Mouse (Mus musculus) CD8-positive naive resting alpha-beta T cell, adult 2 months (primary cell): ENCODE measurements around the gene Esyt1.
"Not testable (repeated sequence)": the region's sequence is repeated elsewhere in the genome, so short reads cannot be mapped to it uniquely, and the experiment has no call there.

Experiments used
- DNase-seq, 2 experiments: peaks; one replicate each; pipeline ENCODE4 v3.0.0; 2022; ENCODE audit warnings: low read depth in 2 of 2, low spot score in 2 of 2

The Esyt1 gene

GRCm38 (mm10) chr10:128505371-128505667, 20.4 kb downstream of the Esyt1 start:
- not testable (repeated sequence) for DNase-seq

DNA sequence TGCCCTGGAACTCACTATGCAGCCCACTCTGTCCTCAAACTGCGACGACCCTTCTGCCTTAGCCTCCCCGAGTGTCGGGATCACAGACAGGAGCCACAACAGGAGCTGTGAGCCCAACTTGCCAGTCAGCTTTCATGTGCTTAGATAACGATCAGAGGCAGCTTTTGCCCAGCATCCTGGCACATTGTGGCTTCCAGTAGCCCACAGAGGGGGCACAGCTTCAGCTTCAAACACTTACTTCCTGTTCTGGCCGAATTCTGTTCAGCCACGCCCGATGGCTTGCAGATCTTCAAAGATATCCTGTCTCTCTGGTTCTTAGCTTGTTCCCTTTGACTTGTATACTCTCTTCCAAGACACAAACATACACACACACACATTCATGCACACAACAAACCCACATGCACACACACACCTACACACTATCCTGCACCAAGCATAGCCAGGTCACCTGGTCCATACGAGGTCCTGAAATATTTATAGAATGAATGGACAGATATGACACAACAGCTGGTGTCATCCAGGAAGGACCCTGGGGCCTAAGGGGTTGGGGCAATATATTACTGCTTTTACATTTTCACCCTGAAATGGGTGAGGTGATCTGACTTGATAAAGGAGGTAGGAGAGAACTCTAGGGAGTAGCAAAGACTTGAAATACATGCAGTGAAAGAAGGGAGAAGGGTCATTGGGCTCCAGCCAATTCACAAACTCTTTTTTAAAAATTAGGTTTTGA, 20.9 kb downstream of the Esyt1 start:
- peak; percentile 31 to 59 for DNase-seq

DNA sequence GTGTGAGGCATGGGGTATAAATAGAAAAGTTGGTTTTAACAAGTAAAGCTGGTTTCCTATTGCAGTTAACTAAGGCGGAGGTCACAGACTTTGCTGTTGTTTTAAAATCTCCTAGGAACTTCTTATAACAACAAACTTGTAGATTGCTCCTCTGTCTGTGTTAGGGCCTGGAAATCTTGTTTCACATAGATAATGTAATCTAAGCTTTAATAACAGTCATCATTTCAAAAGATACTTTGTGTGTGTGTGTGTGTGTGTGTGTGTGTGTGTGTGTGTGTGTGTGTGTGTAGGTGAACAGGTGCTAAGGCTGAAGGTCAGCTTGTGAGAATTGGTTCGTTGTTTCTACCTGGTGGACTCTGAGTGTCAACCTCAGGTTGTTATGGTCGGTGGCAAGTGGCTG, 21.7 kb downstream of the Esyt1 start:
- DNase-seq: no peak

DNA sequence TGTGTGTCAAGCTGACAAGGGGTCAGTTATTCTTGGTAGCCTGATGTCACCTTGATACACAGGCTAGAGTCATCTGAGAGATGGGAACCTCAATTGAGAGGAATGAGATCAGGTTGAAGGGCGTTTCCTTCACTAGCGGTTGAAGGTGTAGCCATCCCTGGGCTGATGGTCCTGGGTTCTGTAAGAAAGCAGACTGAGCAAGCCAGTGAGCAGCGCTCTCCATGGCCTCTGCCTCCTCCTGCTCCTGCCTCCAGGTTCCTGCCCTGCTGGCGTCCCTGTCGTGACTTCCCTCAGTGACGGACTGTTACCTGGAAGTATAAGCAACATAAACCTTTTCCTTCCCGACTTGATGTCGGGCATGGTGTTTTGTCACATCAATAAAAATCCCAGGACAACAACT, 22.1 kb downstream of the Esyt1 start:
- DNase-seq: no peak

DNA sequence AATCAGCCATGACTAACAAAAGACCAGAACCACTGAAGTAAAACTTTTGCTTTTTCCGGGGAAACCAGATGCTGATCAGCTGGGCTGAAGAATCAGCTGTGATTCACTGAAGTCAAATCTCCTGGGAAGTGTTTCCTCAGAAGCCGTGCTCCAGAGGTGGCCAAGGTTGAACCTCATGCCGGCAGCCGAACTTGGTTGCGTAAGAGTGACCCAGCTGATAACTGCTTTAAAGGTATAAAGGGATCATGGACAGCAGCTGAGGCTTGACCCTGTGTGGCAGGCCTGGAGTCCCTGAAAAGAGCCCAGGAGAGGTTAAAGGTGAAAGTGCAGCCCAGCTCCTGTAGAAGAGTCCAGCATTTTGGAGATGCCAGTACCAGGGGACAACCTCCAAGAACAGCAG, 23.3 kb downstream of the Esyt1 start:
- no peak for DNase-seq

GRCm38 (mm10) chr10:128499116-128499671, 26.5 kb downstream of the Esyt1 start:
- peak; percentile 15 to 23 for DNase-seq

DNA sequence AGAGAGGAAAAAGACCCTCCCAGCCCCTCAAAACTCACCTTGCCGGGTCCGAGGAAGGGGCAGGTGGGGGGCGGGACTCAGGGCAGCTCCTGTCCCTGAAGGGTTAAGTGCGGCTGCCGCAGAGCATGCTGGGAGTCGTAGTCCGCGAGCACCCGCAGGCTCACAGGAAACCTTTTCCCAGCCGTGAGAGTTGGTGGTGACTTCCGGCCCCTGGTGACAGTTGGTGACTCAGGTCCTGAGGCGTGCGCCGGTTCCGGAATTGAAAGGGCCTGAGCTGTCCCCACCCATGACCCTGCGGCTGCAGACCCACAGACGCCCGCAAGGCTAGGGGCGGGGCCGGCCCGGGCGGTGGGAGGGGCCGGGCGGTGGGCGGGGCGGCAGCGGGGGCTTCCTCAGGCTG, 27.1 kb downstream of the Esyt1 start, which contains the start of gene Myl6b:
Myl6b (minus strand) TSS at position 96 of the 400 bp plus-strand sequence.
- peak; percentile 90 to 91 for DNase-seq

DNA sequence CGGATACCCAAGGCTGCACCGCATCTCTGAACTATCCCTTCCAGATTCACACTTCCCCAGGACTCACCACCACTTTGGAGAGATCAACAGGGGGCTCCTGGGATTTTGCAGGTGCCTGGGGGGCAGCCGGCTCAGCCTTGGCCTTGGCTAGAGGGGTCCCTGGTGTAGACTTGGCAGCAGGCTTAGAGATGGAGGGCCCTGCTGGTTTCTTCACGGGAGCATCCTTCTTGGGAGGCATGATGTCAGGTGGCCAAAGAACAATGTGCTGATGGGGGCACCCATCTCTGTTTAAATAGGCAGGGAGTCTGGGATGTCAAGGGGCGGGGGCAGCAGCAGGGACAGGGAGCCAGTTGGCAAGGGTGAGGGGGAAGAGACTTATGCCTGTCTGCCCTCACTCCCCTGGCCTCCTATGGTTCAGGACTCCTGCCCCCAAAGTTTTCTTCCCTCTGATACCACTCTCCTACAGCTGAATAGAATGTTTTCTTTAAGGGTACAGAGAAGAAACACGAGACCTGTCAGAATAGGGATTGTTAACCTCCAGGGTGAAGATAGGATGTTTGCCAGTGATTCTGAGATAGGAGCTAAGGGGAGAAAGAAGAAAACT, 28.4 kb downstream of the Esyt1 start:
- DNase-seq: no peak

GRCm38 (mm10) chr10:128496509-128497077, 29.1 kb downstream of the Esyt1 start:
- no peak for DNase-seq

DNA sequence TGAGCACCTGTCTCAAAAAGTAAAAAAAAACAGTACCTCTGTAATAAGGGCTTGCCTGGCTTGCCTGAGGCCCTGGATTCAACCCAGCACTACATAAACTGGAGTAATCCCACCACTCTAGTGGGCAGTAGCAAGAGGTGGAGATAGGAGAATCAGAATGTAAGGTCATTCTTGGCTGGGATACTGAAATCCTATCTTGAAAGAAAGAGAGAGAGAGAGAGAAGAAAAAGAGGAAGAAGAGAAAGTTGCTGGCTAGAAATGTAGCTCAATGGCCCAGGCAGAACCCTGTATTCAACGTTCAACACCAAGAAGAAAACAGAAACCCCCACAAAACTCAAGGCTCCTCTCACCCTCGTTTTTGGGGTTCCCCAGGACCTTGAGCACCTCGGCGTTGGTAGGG, 29.8 kb downstream of the Esyt1 start:
- DNase-seq: no peak

- DNase-seq: no peak
Observed at GRCm38 (mm10) chr10:128495270-128495669, 30.4 kb downstream of the Esyt1 start.

DNA sequence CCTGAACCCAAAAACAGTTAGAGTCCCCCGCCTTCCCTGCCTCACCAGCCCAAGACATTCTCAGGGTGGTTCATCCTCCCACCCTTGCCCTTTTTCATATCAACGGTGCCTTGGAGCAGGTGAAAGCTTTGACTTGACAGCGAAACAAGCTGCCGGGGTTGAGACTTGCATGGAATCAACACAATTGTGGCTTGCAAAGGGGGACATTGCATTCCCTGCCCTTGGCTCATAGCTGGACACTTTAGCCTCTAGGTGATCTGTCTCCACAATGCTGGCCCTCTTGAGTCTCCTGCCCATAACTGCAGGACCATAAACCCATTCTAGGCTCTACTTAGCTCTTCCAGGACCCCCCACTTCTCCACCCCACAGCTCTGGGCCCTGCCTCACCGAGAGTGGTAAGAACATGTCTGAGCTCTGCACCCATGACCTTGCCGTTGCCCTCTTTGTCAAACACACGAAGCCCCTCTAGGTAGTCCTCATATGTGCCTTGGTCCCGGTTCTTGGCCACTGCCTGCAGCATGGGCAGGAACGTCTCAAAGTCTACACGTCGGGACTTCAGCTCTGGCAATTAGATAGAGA, 30.9 kb downstream of the Esyt1 start:
- DNase-seq: no peak

DNA sequence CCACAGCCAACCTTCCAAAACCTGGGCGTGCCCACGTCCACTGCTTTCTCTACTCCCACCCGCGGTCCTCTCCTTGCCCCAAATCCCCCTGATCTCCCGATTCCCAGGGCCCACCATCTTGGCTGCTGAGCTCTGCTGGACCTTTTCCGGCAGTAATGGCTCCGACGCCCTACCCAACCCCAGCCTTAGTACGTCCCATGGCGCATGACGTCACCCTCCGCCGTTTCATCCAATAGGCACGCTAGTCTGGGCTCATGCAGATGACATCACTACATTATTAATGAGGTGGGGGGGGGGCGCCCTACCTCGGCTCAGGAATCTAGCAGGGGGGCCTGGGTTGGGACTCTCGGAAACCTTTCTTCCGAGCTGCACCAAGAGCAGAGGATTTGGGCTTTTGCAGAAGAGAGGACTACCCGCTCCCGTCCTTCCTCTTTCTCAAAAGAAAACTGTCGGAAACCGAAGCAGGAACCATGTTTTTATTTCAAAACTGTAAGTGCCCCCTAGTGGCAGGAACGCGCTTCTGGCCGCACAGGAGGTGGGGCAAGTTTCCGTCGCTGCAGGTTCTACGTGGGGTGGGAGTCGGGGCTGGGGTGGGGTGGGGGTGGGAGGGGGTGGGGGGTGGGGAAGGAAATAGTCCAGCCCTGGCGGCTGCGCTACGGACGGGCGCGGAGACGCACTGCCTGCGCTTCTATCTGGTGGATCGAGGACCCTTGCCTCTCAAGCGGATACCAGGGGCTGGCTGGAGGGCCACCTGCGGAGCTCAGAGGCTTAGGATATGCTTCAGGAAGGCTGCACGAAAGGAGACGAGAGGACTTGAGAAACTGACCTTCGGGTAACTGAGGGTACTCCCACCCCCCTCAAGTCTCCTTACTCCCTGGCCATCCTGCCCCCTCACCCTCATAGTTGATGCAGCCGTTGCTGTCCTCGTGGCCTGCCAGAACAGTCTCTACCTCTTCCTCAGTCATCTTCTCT, 31.7 kb downstream of the Esyt1 start, which contains the start of gene Myl6:
Myl6 (minus strand) TSS at position 451 of the 972 bp plus-strand sequence.
- peak; percentile 91 to 96 for DNase-seq

DNA sequence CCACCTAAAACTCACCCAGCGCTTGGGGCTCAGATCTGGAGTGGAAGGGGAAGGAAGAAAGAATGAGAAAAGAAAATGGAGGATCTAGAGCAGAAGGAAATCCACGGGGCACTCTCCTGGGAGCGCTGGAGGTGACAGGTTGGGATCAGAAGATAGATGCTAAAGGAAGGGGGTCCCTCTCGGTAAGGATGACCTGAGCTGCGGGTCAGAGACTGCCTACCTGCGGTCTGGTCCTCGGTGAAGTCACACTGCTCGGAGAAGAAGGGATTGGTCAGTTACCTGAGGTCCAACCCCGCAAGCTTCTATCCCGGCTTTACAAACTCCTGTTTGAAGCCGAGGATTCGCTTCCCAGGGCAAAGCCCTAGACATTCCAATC, 32.4 kb downstream of the Esyt1 start:
- peak in 1 of 2 experiments; percentile 11 for DNase-seq

- DNase-seq: no peak
Observed at GRCm38 (mm10) chr10:128492633-128493311, 32.9 kb downstream of the Esyt1 start.

DNA sequence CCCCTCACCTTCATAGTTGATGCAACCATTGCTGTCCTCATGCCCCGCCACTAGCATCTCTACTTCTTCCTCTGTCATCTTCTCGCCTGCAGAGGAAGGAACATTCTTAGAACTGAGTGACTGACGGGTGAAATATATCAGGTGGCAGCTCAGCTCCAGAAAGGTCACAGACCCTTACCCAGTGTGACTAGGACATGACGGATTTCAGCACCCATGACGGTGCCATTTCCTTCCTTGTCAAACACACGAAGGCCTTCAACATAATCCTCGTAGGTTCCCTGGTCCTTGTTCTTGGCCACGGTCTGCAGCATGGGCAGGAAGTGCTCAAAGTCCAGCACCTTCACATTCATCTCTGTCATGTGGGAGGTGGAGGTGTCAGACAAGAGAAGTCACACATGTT, 33.6 kb downstream of the Esyt1 start:
- not testable (repeated sequence) for DNase-seq

GRCm38 (mm10) chr10:128491495-128491894, 34.2 kb downstream of the Esyt1 start:
- DNase-seq: no peak

GRCm38 (mm10) chr10:128490912-128491311, 34.8 kb downstream of the Esyt1 start:
- DNase-seq: no peak

DNA sequence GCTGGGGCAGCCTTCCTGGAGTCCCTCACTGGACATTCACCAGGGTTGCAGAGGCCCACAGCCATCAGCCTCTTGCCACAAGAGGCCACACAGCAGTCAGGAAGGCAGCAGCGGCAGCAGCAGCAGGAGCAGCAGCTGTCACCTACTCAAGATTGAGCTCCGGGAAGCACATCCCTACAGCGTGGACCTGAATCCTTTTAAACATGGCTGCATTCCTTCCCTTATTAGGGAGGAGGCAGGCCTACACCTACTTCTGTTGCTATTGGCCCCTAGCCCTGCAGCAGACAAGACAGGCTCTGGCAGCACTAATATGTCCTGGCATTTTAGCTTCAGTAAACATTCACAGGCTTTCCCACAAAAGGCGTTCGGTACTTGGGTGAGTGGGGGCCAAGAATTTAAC, 35.4 kb downstream of the Esyt1 start:
- no peak for DNase-seq

GRCm38 (mm10) chr10:128489785-128490184, 35.9 kb downstream of the Esyt1 start:
- DNase-seq: no peak
